Mouse (Mus musculus) liver, postnatal 0 days (tissue): Measurements from ENCODE around the gene Ankrd1.

Experiments
- CTCF ChIP-seq: sonication (generic); IDR thresholded peaks from 2 replicates; pipeline ENCODE4 v1.5.1; 2016; ENCODE audit warnings: antibody characterized with exemption, low read depth
- EP300 ChIP-seq: IDR thresholded peaks from 2 replicates; pipeline ENCODE4 v1.6.1; 2016; ENCODE audit warnings: antibody characterized with exemption, low read depth, mild to moderate bottlenecking

GRCm38 (mm10) chr19:36167291-36167896 is 47.5 kb upstream of the Ankrd1 start:
- TF ChIP-seq CTCF (no peak), EP300 (no peak)
